Mouse (Mus musculus): Measurements from ENCODE around the gene Als2. TPM values are rescaled to one million over a fixed set of nuclear protein-coding genes. Genes with fewer than 3 reads are reported as not detected.
A peak's percentile ranks its signal among the peaks of the same experiment; 100 is the strongest.

The Als2 gene
- polyA plus RNA-seq, 1 experiment = 10.8 TPM

- 61% methylated on average over 4 of the region's 4 CpGs for WGBS
- H3K4me1 ChIP-seq (ENCODE audit: control insufficient read depth, insufficient read depth, low read length) = no peaks in the 10 kb centered on the region
- no peak overlapping the region for H3K27ac ChIP-seq (ENCODE audit: insufficient read depth, low read depth, low read length)
- H3K27me3 ChIP-seq (replicated peaks; ENCODE audit: control insufficient read depth, insufficient read depth, low read length) = no peaks in the 10 kb centered on the region
- H3K4me3 ChIP-seq (ENCODE audit: insufficient read depth, low read depth, low read length) = no peak overlapping the region
- H3K36me3 ChIP-seq (ENCODE audit: control insufficient read depth, insufficient read depth, low read length) = no peaks in the 10 kb centered on the region
- TF ChIP-seq CTCF (conservative IDR thresholded peaks at IDR 0.05; ENCODE audit: insufficient read depth, insufficient read length, low read depth, low read length) (no peak), POLR2A (IDR thresholded peaks at IDR 0.05; ENCODE audit: low read depth, low read length) (no peak)
- no peak for DNase-seq
Observed at GRCm38 (mm10) chr1:59229187-59229586, 7.8 kb downstream of the Als2 start.

- H3K4me3 ChIP-seq (ENCODE audit: insufficient read depth, low read depth, low read length) = no peak overlapping the region
- 92% methylated on average over 7 of the region's 7 CpGs for WGBS
- no peaks in the 10 kb centered on the region for H3K36me3 ChIP-seq (ENCODE audit: control insufficient read depth, insufficient read depth, low read length)
- no peak for DNase-seq
- TF ChIP-seq CTCF (conservative IDR thresholded peaks at IDR 0.05; ENCODE audit: insufficient read depth, insufficient read length, low read depth, low read length) (no peak), POLR2A (IDR thresholded peaks at IDR 0.05; ENCODE audit: low read depth, low read length) (no peak)
- no peaks in the 10 kb centered on the region for H3K4me1 ChIP-seq (ENCODE audit: control insufficient read depth, insufficient read depth, low read length)
- no peak overlapping the region for H3K27ac ChIP-seq (ENCODE audit: insufficient read depth, low read depth, low read length)
- H3K27me3 ChIP-seq (replicated peaks; ENCODE audit: control insufficient read depth, insufficient read depth, low read length) = no peaks in the 10 kb centered on the region
Observed at GRCm38 (mm10) chr1:59228552-59228951, 8.5 kb downstream of the Als2 start.

- WGBS = 88% methylated on average over 7 of the region's 7 CpGs
- TF ChIP-seq CTCF (conservative IDR thresholded peaks at IDR 0.05; ENCODE audit: insufficient read depth, insufficient read length, low read depth, low read length) (no peak), POLR2A (IDR thresholded peaks at IDR 0.05; ENCODE audit: low read depth, low read length) (no peak)
- no peak for DNase-seq
- Histone ChIP-seq H3K27me3 (replicated peaks; ENCODE audit: control insufficient read depth, insufficient read depth, low read length) (no peaks in the 10 kb centered on the region), H3K4me1 (ENCODE audit: control insufficient read depth, insufficient read depth, low read length) (no peaks in the 10 kb centered on the region), H3K4me3 (ENCODE audit: insufficient read depth, low read depth, low read length) (no peak overlapping the region), H3K27ac (ENCODE audit: insufficient read depth, low read depth, low read length) (no peak overlapping the region), H3K36me3 (ENCODE audit: control insufficient read depth, insufficient read depth, low read length) (no peaks in the 10 kb centered on the region; the same call in 1 of the 2 replicates)
Observed at GRCm38 (mm10) chr1:59222101-59222825, 14.8 kb downstream of the Als2 start.

- no peaks in the 10 kb centered on the region for H3K27me3 ChIP-seq (replicated peaks; ENCODE audit: control insufficient read depth, insufficient read depth, low read length)
- no peaks in the 10 kb centered on the region; the same call in 1 of the 2 replicates for H3K36me3 ChIP-seq (ENCODE audit: control insufficient read depth, insufficient read depth, low read length)
- DNase-seq = no peak
- TF ChIP-seq CTCF (conservative IDR thresholded peaks at IDR 0.05; ENCODE audit: insufficient read depth, insufficient read length, low read depth, low read length) (no peak), POLR2A (IDR thresholded peaks at IDR 0.05; ENCODE audit: low read depth, low read length) (no peak)
- no peaks in the 10 kb centered on the region for H3K4me1 ChIP-seq (ENCODE audit: control insufficient read depth, insufficient read depth, low read length)
- 78% methylated on average over 2 of the region's 2 CpGs for WGBS
- no peak overlapping the region for H3K27ac ChIP-seq (ENCODE audit: insufficient read depth, low read depth, low read length)
- H3K4me3 ChIP-seq (ENCODE audit: insufficient read depth, low read depth, low read length) = no peak overlapping the region
Observed at GRCm38 (mm10) chr1:59221591-59221990, 15.4 kb downstream of the Als2 start.

GRCm38 (mm10) chr1:59220371-59220770, 16.7 kb downstream of the Als2 start:
- Histone ChIP-seq H3K27ac (ENCODE audit: insufficient read depth, low read depth, low read length) (no peak overlapping the region), H3K4me1 (ENCODE audit: control insufficient read depth, insufficient read depth, low read length) (no peaks in the 10 kb centered on the region), H3K4me3 (ENCODE audit: insufficient read depth, low read depth, low read length) (no peak overlapping the region), H3K36me3 (ENCODE audit: control insufficient read depth, insufficient read depth, low read length) (no peaks in the 10 kb centered on the region; the same call in 1 of the 2 replicates), H3K27me3 (replicated peaks; ENCODE audit: control insufficient read depth, insufficient read depth, low read length) (no peaks in the 10 kb centered on the region)
- no peak for DNase-seq
- no peak for TF ChIP-seq CTCF (conservative IDR thresholded peaks at IDR 0.05; ENCODE audit: insufficient read depth, insufficient read length, low read depth, low read length)
- no peak for TF ChIP-seq POLR2A (IDR thresholded peaks at IDR 0.05; ENCODE audit: low read depth, low read length)
- 91% methylated on average over 3 of the region's 3 CpGs for WGBS

- TF ChIP-seq POLR2A (IDR thresholded peaks at IDR 0.05; ENCODE audit: low read depth, low read length) = no peak
- TF ChIP-seq CTCF (conservative IDR thresholded peaks at IDR 0.05; ENCODE audit: insufficient read depth, insufficient read length, low read depth, low read length) = no peak
Observed at GRCm38 (mm10) chr1:59215446-59215845, 21.6 kb downstream of the Als2 start.

GRCm38 (mm10) chr1:59212951-59213350, 24.1 kb downstream of the Als2 start:
- no peak overlapping the region for H3K27ac ChIP-seq (ENCODE audit: insufficient read depth, low read depth, low read length)
- H3K36me3 ChIP-seq (ENCODE audit: control insufficient read depth, insufficient read depth, low read length) = peaks cover 2% of the 10 kb centered on the region
- no peaks in the 10 kb centered on the region for H3K27me3 ChIP-seq (replicated peaks; ENCODE audit: control insufficient read depth, insufficient read depth, low read length)
- TF ChIP-seq CTCF (conservative IDR thresholded peaks at IDR 0.05; ENCODE audit: insufficient read depth, insufficient read length, low read depth, low read length) (no peak), POLR2A (IDR thresholded peaks at IDR 0.05; ENCODE audit: low read depth, low read length) (no peak)
- DNase-seq = peak; percentile 32
- H3K4me3 ChIP-seq (ENCODE audit: insufficient read depth, low read depth, low read length) = no peak overlapping the region
- peaks cover 5% of the 10 kb centered on the region; the same call in 1 of the 2 replicates for H3K4me1 ChIP-seq (ENCODE audit: control insufficient read depth, insufficient read depth, low read length)
- WGBS = no CpG with 5 or more reads among the region's 1 CpGs

More at GRCm38 (mm10) chr1:59215446-59215845, 21.6 kb downstream of the Als2 start:
- H3K4me1 ChIP-seq (ENCODE audit: control insufficient read depth, insufficient read depth, low read length) = peaks cover 5% of the 10 kb centered on the region; the same call in 1 of the 2 replicates
- 95% methylated on average over 11 of the region's 11 CpGs for WGBS
- peaks cover 2% of the 10 kb centered on the region for H3K36me3 ChIP-seq (ENCODE audit: control insufficient read depth, insufficient read depth, low read length)
- H3K27me3 ChIP-seq (replicated peaks; ENCODE audit: control insufficient read depth, insufficient read depth, low read length) = no peaks in the 10 kb centered on the region
- H3K4me3 ChIP-seq (ENCODE audit: insufficient read depth, low read depth, low read length) = no peak overlapping the region
- DNase-seq = no peak
- H3K27ac ChIP-seq (ENCODE audit: insufficient read depth, low read depth, low read length) = no peak overlapping the region
